Mouse (Mus musculus) intestine, embryonic 14.5 days (tissue): ENCODE measurements around the gene Klhl40. TPM values are rescaled to one million over a fixed set of nuclear protein-coding genes. Genes with fewer than 3 reads are reported as not detected.

ENCODE experiments used
- ATAC-seq: fragments of 200-750 bp; cut with Nextera tagmentation; replicated peaks from 2 replicates; pipeline ENCODE4 v1.8.0; 2017; ENCODE audit warnings: low read depth, moderate number of reproducible peaks, moderate TSS enrichment, moderate library complexity; ENCODE audit not compliant: low FRiP score, low TSS enrichment
- DNase-seq: peaks from one replicate; pipeline ENCODE4 v3.0.0-alpha.2; 2018; ENCODE audit warnings: low spot score
- H3K27ac ChIP-seq: fragments of 300-500 bp; sonication (generic); 2 replicates; pipeline ENCODE4 v1.5.1; 2014; ENCODE audit warnings: low read depth, mild to moderate bottlenecking, control low read depth
- H3K27me3 ChIP-seq: fragments of 300-500 bp; sonication (generic); replicated peaks from 2 replicates; pipeline ENCODE4 v1.6.1; 2014; ENCODE audit warnings: low read length, control low read depth; ENCODE audit not compliant: control insufficient read depth, insufficient read depth
- H3K36me3 ChIP-seq: fragments of 300-500 bp; sonication (generic); 2 replicates; pipeline ENCODE4 v1.6.1; 2014; ENCODE audit warnings: low read length, control low read depth; ENCODE audit not compliant: control insufficient read depth, insufficient read depth
- H3K4me1 ChIP-seq: fragments of 300-500 bp; sonication (generic); replicated peaks from 2 replicates; pipeline ENCODE4 v1.6.1; 2014; ENCODE audit warnings: low read length, control low read depth, mixed read lengths; ENCODE audit not compliant: control insufficient read depth, insufficient read depth
- H3K4me2 ChIP-seq: fragments of 300-500 bp; sonication (generic); 2 replicates; pipeline ENCODE4 v1.6.1; 2014; ENCODE audit warnings: low read length
- H3K4me3 ChIP-seq: fragments of 300-500 bp; sonication (generic); 2 replicates; pipeline ENCODE4 v1.5.1; 2014; ENCODE audit warnings: low read depth, low read length, control low read depth, mixed read lengths
- H3K9ac ChIP-seq: fragments of 300-500 bp; sonication (generic); 2 replicates; pipeline ENCODE4 v1.6.1; 2014; ENCODE audit warnings: mild to moderate bottlenecking, low read length
- H3K9me3 ChIP-seq: fragments of 300-500 bp; sonication (generic); 2 replicates; pipeline ENCODE4 v1.6.1; 2016; ENCODE audit warnings: low read length, control low read depth; ENCODE audit not compliant: control insufficient read depth
- WGBS: fragments of 180-500 bp; shearing (Covaris S2); extraction: QIAGEN DNeasy Blood & Tissue Kit; methylation state at CpG from one replicate; pipeline ENCODE4 v1.1.7; 2014; 5-methylcytosine and 5-hydroxymethylcytosine counted together
- polyA plus RNA-seq: library from polyadenylated mRNA; unstranded; fragments of >200 nt; fragmentation: Nextera tagmentation; extraction: Ambion mirVana; gene quantifications from 2 replicates; pipeline ENCODE4 v1.2.1, GENCODE M21; 2014

Gene Klhl40
- polyA plus RNA-seq, 1 experiment from 2014 or later = 0.26 TPM

- H3K4me1 ChIP-seq = peaks cover 26% of the 10 kb centered on the region
- peak overlapping the region; percentile 75 for H3K4me3 ChIP-seq
- H3K4me2 ChIP-seq = peak overlapping the region; percentile 92
- 50% methylated on average over 10 of the region's 10 CpGs for WGBS
- ATAC-seq (no peak), DNase-seq (peak; percentile 69)
- H3K9me3 ChIP-seq = no peaks in the 10 kb centered on the region
- no peak overlapping the region for H3K27ac ChIP-seq
- peak overlapping the region; percentile 95 for H3K9ac ChIP-seq
- H3K27me3 ChIP-seq = no peaks in the 10 kb centered on the region
- peaks cover 47% of the 10 kb centered on the region for H3K36me3 ChIP-seq
These were observed 19.3 kb upstream of the Klhl40 start for GRCm38 (mm10) chr9:121757835-121758814.

- H3K36me3 ChIP-seq = peaks cover 47% of the 10 kb centered on the region
These were observed 18.0 kb upstream of the Klhl40 start, which contains the start of gene Zfp651 for GRCm38 (mm10) chr9:121759091-121760081. TSS of gene Zfp651 (plus strand) at chr9:121759330.

GRCm38 (mm10) chr9:121760271-121761090 lies 16.9 kb upstream of the Klhl40 start:
- peaks cover 26% of the 10 kb centered on the region for H3K4me1 ChIP-seq
- ATAC-seq (peak; percentile 71), DNase-seq (peak; percentile 90)
- H3K4me3 ChIP-seq = peak overlapping the region; percentile 75
- no peaks in the 10 kb centered on the region for H3K9me3 ChIP-seq
- peak overlapping the region; percentile 95 for H3K9ac ChIP-seq
- WGBS = 2% methylated on average over 41 of the region's 43 CpGs
- peak overlapping the region; percentile 92 for H3K27ac ChIP-seq
- peak overlapping the region; percentile 92 for H3K4me2 ChIP-seq
- H3K36me3 ChIP-seq = peaks cover 47% of the 10 kb centered on the region
- no peaks in the 10 kb centered on the region for H3K27me3 ChIP-seq

More at GRCm38 (mm10) chr9:121759091-121760081, 18.0 kb upstream of the Klhl40 start, which contains the start of gene Zfp651:
- Histone ChIP-seq H3K9ac (peak within 1 kb of the TSS; percentile 95), H3K4me1 (peaks cover 26% of the 10 kb centered on the region), H3K4me3 (peak within 1 kb of the TSS; percentile 75), H3K27me3 (no peaks in the 10 kb centered on the region), H3K4me2 (peak within 1 kb of the TSS; percentile 92), H3K27ac (peak within 1 kb of the TSS; percentile 92), H3K9me3 (no peaks in the 10 kb centered on the region)
- under 1% methylated on average over 83 of the region's 97 CpGs for WGBS
- DNase-seq = peak; percentile 84
- peak; percentile 80 for ATAC-seq

GRCm38 (mm10) chr9:121761091-121761665 lies 16.2 kb upstream of the Klhl40 start:
- peak; percentile 64 for DNase-seq
- peak overlapping the region; percentile 92; the same call in 1 of the 2 replicates for H3K27ac ChIP-seq
- H3K9me3 ChIP-seq = no peaks in the 10 kb centered on the region
- 59% methylated on average over 10 of the region's 10 CpGs for WGBS
- H3K9ac ChIP-seq = no peak overlapping the region; the same call in 1 of the 2 replicates
- H3K36me3 ChIP-seq = peaks cover 47% of the 10 kb centered on the region
- no peaks in the 10 kb centered on the region for H3K27me3 ChIP-seq
- H3K4me2 ChIP-seq = peak overlapping the region; percentile 92
- ATAC-seq = no peak
- peak overlapping the region; percentile 75 for H3K4me3 ChIP-seq
- peaks cover 26% of the 10 kb centered on the region for H3K4me1 ChIP-seq

- Histone ChIP-seq H3K27ac (no peak overlapping the region; the same call in 1 of the 2 replicates), H3K27me3 (no peaks in the 10 kb centered on the region), H3K4me2 (no peak overlapping the region), H3K4me1 (peaks cover 26% of the 10 kb centered on the region), H3K9me3 (no peaks in the 10 kb centered on the region), H3K36me3 (peaks cover 48% of the 10 kb centered on the region), H3K9ac (no peak overlapping the region), H3K4me3 (no peak overlapping the region)
- DNase-seq (no peak), ATAC-seq (no peak)
- WGBS = 61% methylated on average over 8 of the region's 8 CpGs
These were observed 15.6 kb upstream of the Klhl40 start for GRCm38 (mm10) chr9:121761787-121762186.

- peaks cover 49% of the 10 kb centered on the region for H3K36me3 ChIP-seq
- no peak overlapping the region; the same call in 1 of the 2 replicates for H3K27ac ChIP-seq
- WGBS = 90% methylated on average over 10 of the region's 10 CpGs
These were observed 15.2 kb upstream of the Klhl40 start for GRCm38 (mm10) chr9:121762248-121762647.

GRCm38 (mm10) chr9:121762761-121763160 lies 14.6 kb upstream of the Klhl40 start:
- Histone ChIP-seq H3K4me2 (no peak overlapping the region), H3K36me3 (peaks cover 54% of the 10 kb centered on the region), H3K27ac (no peak overlapping the region), H3K9me3 (no peaks in the 10 kb centered on the region), H3K4me1 (peaks cover 26% of the 10 kb centered on the region), H3K9ac (no peak overlapping the region), H3K4me3 (no peak overlapping the region), H3K27me3 (no peaks in the 10 kb centered on the region)
- no peak for DNase-seq
- 91% methylated on average over 25 of the region's 25 CpGs for WGBS
- no peak for ATAC-seq

More at GRCm38 (mm10) chr9:121762248-121762647, 15.2 kb upstream of the Klhl40 start:
- Histone ChIP-seq H3K4me3 (no peak overlapping the region), H3K4me2 (no peak overlapping the region), H3K27me3 (no peaks in the 10 kb centered on the region), H3K4me1 (peaks cover 26% of the 10 kb centered on the region), H3K9ac (no peak overlapping the region), H3K9me3 (no peaks in the 10 kb centered on the region)
- no peak for ATAC-seq
- DNase-seq = no peak
